Mouse (Mus musculus) adrenal gland, postnatal 14 days (tissue): ENCODE measurements at regions not wholly inside any gene's neighbourhood (a gene's known extent, or its start where the extent isn't known, plus 50 kb on each side); places are given as distances from the start of the nearest gene placed in this dataset.
A peak's percentile ranks its signal among the peaks of the same experiment; 100 is the strongest.

ENCODE experiments used
- DNase-seq: peaks from one replicate; pipeline ENCODE4 v3.0.0; 2021; ENCODE audit warnings: mixed read lengths

DNA sequence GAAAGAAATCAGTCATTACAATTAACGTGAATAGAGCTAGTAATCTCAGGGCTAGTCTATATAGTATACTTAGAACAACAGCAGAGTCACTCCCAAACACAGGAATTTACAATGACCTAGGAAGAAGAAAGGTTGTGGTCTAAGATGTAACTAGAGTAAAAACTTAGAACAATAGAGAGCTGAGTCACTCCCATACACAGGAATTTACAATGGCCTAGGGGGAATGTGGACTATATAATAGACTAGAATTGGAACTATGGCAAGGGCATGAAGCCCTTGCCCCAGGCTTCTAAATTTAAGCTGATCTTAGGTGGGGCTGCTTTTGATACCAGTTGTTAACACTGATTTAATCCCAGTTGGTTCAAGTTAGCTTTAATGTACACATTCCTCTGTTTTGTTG is 1956.9 kb upstream of the Cdh20 start:
- no peak for DNase-seq

DNA sequence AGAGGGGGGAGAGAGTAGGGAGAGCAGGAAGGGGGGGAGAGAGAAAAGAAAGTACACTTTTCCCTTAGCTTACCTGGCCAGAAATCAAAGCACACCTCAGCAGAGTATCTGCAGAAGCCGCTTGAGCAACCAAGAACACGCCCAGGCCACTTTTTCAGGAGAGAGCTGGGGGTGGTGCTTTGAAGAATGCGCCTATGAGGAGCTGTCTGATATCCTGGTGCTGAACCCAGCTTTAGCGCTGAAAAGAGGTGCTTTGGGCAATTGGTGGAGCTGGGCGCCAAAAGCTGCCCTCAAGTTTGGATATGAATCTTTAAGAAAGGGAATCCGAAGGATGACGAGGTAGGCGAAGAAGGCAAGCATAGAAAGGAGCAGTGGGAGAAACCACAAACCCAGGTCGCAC is 1943.3 kb upstream of the Cdh20 start:
- DNase-seq: peak; percentile 4

DNA sequence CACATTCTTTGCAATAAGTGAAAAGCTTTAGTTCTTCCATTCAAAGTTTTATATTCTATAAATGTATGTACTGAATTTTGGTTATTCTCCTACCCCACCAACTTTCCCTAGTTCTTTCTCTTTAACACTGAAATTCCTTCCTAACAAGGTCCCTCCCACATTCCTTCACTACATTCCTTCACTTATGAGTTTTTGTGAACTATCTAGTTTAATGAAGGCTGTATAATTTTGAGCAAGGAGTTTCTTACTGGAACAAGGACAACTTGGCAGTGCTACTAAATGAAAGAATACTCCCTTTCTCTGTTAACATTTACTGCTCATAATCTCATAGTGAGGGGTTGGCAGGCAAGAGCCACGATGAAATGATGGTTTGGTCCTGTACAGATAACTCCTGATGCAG is 1905.9 kb upstream of the Cdh20 start:
- DNase-seq: no peak

DNA sequence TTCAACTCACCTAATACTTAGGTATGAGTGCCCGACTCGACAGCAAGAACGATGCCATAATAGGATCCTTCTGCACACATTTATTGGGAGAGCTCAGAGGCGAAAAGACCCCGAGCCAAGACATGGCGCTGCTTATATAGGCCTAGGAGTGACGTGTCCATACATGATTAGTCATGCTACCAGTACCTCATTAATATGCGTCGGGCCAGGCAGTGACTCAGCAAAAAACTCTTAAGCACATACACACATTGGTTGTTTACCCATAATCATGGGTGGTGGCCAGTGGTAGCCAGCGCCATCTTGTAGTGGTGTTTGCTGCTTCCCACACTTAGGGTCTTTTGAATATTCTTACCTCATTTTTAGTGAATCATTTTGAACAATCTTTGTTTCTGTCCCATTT is 1889.2 kb upstream of the Cdh20 start:
- DNase-seq: no peak

DNA sequence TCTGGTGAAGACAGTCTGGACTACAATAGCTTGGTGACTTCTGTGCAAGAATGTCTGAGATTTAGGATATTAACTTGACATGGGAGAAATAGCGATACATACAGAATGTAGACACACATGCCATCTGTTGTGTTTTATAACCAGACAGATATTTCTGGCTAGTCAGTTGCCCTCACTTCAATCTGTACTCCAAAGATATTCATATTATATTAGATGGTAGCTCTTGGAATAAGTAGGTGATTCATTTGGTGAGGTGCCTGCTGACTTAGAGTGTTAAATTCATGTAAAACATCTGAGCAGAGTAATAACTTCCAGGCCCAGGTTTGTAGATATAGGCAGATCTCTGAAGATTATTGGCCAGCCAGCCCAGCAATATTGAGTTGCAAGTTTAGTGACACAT is 1869.2 kb upstream of the Cdh20 start:
- no peak for DNase-seq

DNA sequence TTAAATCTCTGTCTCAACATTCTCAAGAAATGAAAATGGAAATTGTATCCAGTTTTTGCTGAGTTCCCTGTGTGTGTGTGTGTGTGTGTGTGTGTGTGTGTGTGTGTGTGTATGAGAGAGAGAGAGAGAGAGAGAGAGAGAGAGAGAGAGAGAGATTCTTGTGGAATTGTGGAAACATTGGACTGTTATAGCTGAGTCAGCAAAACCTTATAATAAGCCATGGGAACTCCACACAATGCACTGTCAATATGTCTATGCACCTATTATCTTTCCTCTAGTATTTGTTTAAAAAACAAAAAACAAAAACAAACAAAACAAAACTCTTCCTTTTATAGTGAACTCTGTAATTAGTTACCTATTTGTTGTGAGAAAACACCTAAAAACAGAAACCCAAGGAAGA is 1845.2 kb upstream of the Cdh20 start:
- DNase-seq: no peak
